Mouse (Mus musculus): ENCODE measurements around the gene Fbxo47. TPM values are rescaled to one million over a fixed set of nuclear protein-coding genes. Genes with fewer than 3 reads are reported as not detected.

Gene Fbxo47
- total RNA-seq, 1 experiment from 2014 or later: 1.0 TPM

DNA sequence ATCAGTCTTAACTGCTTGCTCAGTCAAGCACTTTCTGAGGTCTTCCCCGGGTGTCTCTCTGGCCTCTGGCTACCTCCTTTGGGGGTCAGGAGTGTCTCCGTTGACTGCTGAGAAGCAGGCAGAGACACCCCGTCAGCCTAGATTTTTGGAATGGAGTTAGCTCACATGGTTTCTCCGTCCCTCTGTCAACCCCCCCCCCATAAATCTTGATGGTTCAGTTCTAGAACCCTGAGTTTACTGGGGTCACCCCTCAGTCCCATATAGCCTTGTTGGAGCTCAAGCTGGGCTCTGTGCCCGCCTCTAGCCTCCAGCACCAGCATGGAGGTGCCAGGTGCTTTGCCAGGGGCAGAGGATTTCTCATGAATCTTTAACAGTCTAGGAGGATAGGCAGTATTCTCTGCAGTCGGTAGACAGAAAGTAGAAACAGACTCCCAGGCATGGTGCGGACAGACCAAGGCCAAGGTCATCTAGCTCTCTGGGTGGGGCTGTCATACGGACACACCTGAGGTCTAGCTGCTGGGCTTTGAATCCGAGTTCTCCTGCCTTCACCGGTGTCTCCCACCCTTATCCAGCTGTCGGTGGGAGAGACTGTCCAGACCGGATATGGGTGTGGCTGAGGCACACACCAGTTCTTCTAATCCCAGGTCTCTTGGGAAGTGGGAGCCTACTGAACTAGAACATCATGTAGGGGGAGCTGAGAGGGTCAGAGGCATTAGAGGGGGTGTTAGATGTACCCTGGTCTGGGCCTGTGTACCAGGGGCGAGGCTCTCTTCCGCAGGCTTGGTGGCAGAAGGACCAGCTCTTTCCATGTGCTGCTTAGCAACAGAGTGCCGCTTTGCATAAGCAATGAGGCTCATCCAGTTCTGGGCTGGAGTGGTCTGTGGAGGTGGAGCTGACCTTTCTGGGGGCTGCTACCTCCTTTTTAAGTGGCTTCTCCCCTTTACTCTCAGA lies 78.0 kb downstream of the Fbxo47 start:
- ATAC-seq (ENCODE audit: extremely low read depth, insufficient number of reproducible peaks, low FRiP score, poor library complexity, severe bottlenecking): no peak

DNA sequence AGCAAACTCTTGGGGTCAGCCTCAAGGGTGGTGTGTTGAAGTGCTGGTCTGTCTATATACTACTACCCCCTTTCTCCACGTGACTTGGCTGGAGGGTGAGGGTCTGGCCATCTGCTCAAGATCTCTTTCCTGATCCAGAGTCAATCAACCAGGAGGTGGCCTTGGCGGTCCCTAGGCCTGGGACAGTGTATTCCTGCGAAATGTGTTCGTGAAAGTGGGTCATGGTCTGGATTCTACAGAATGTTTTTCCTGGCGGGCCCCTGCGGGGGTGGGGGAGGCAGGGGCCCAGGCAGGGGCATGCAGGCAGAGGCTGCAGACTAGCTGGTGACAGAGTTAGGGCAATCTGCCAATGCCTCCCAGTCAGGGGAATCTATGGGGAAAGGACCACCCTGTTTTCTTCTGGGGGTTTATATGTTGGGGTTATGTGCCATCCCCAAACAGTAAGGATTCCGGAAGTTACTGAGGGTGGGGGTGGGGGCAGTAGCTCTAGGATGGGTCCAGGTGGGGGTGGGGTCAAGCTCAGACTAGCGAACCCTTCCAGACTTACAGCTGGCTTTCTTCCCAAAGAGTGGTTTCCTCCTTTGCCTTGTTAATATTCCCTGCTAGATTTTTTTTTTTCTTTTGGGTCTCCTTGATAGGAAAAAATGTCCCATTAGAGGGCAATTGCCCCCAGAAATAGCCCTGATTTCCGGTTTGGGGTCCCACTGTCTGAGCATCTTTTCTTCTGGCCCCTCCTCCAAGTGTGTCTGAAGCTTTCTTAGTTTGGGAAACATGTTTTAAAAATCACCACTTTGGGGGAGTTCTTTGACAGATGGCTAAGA lies 78.9 kb downstream of the Fbxo47 start:
- ATAC-seq (ENCODE audit: extremely low read depth, insufficient number of reproducible peaks, low FRiP score, poor library complexity, severe bottlenecking): no peak

DNA sequence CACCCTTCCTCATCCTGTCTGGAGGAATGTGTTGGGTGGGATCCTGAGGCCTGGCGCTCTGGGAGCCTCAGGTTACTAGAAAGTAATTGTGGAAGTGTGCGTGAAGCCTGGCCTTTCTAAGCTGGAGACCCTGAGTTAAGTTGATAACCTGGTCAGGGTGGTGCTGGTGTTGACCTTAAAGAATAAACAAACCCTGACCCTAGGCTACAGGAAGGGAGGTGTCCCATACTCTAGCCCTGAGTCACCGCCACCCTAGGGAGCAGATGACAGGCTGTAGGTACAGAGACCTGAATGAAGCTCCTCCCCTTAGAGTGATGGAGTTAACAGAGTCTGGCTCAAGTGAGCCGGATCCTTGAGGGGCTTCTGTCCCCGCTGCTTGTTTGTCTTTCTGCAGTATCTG lies 80.1 kb downstream of the Fbxo47 start:
- no peak for ATAC-seq (ENCODE audit: extremely low read depth, insufficient number of reproducible peaks, low FRiP score, poor library complexity, severe bottlenecking)

Other genes with a start within 250 kb of the Fbxo47 start
- 63.2 and 69.2 TPM in 2 replicates for gene Mllt6, start 220.7 kb downstream of the Fbxo47 start, total RNA-seq (2017)
- 7.2 and 13.5 TPM in 2 replicates for gene Cisd3, start 198.3 kb downstream of the Fbxo47 start, total RNA-seq (2017)
- not detected in 2 replicates for gene Pcgf2, start 183.7 kb downstream of the Fbxo47 start, total RNA-seq (2017)
- 89.0 and 97.7 TPM in 2 replicates for gene Psmb3, start 180.8 kb downstream of the Fbxo47 start, total RNA-seq (2017)
- 29.0 and 30.6 TPM in 2 replicates for gene Pip4k2b, start 139.4 kb downstream of the Fbxo47 start, total RNA-seq (2017)
- 35.0 and 41.2 TPM in 2 replicates for gene Cwc25, start 117.6 kb downstream of the Fbxo47 start, total RNA-seq (2017)
- gene 1700001P01Rik, start 108.2 kb downstream of the Fbxo47 start, total RNA-seq (2017): 0.81 and 2.7 TPM in 2 replicates
- 1,248 and 1,304 TPM in 2 replicates for gene Rpl23, start 101.7 kb downstream of the Fbxo47 start, total RNA-seq (2017)
- 257 and 315 TPM in 2 replicates for gene Lasp1, start 85.2 kb downstream of the Fbxo47 start, total RNA-seq (2017)
- gene B230217C12Rik, start 43.4 kb downstream of the Fbxo47 start, total RNA-seq (2017): 0.47 and 1.2 TPM in 2 replicates
- gene Plxdc1, start 102.3 kb upstream of the Fbxo47 start, total RNA-seq (2017): 1.2 and 2.9 TPM in 2 replicates
- 54.0 and 56.4 TPM in 2 replicates for gene Arl5c, start 112.0 kb upstream of the Fbxo47 start, total RNA-seq (2017)
- gene Cacnb1, start 138.9 kb upstream of the Fbxo47 start, total RNA-seq (2017): 4.1 and 4.8 TPM in 2 replicates
- 1,086 and 1,116 TPM in 2 replicates for gene Rpl19, start 142.6 kb upstream of the Fbxo47 start, total RNA-seq (2017)
- 5.3 and 7.8 TPM in 2 replicates for gene Stac2, start 169.3 kb upstream of the Fbxo47 start, total RNA-seq (2017)

Measured in neutrophil, adult 5-6 weeks (primary cell).